Mouse (Mus musculus) left cerebral cortex, postnatal 4 days (tissue): ENCODE results near the gene Psen2. TPM values are rescaled to one million over a fixed set of nuclear protein-coding genes. Genes with fewer than 3 reads are reported as not detected.

Experiments used
- DNase-seq: peaks from one replicate; pipeline ENCODE4 v3.0.0-alpha.2; 2022
- intact Hi-C: fragments of 180-260 bp; cut with DNase I; formaldehyde crosslinking; loops from one replicate; pipeline ENCODE4 v1.15.1; 2025
- total RNA-seq, 2 experiments: library from RNA; stranded (reverse); gene quantifications; 2 replicates each; pipeline ENCODE4 v1.2.3; 2021

Psen2 gene
- total RNA-seq, result 10 to 100 TPM; 17.4 to 21.1 TPM

GRCm38 (mm10) chr1:180263364-180263997 is at the start of gene Psen2:
Gene Psen2, minus strand, starts transcription at chr1:180263438.
- DNase-seq, result no peak
- intact Hi-C loops, result loop anchor here (10.0 kb wide), 2 partner anchors 301 to 501 kb away; partner anchors contain the start of gene Parp1

DNA sequence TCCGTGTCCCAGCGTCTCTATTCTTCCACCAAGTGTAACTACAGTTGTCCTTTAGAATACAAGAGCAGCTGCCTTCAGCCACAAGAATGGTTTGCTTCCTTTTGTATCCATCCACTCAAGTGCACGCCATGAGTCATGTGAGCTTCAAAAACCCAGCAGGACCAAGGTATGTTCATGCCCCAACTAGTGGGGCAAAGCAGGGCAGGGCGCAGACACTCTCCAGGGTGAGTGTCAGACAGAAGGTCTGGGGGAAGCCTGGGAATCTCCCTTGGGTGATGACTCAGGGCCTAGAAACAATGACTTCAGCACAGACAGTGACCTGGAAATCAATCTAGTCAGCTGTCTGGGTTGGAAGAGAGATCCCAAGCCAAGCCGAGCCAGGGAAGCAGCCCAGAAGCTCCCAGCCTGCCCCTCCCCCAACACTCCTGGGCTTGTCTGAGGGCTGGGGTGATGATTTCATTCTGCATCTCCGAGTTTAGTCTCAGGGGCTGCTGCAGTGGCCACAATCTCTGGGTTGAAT is 49.6 kb upstream of the Psen2 start:
- intact Hi-C loops, result no loop called here
- DNase-seq, result peak; percentile 86

- DNase-seq, result no peak
- intact Hi-C loops, result no loop called here
Measured at GRCm38 (mm10) chr1:180312286-180312685, 49.0 kb upstream of the Psen2 start.

GRCm38 (mm10) chr1:180308897-180309296 is 45.7 kb upstream of the Psen2 start:
- no peak for DNase-seq
- intact Hi-C loops, result no loop called here

DNA sequence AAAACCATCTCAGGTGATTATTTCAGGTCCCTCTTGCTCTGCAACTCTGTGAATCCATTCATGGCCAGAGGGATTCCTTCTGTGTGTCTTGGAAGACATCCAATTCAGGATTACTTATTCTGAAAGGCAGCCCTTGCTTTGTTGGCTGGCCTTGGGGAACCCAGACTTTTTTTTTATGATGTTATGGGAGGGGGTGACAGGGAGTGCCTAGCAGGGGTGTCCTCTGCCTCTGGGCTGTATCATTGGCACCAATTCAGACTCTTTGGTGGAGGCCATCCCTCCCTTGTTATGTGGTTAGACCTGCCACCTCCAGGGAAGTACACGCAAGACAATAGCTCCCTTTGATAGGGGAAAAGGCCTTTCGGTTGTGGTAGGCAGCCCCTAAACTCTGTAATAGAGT is 44.4 kb upstream of the Psen2 start:
- intact Hi-C loops, result no loop called here
- no peak for DNase-seq

- intact Hi-C loops, result no loop called here
- DNase-seq, result no peak
Measured at GRCm38 (mm10) chr1:180306889-180307288, 43.7 kb upstream of the Psen2 start.

DNA sequence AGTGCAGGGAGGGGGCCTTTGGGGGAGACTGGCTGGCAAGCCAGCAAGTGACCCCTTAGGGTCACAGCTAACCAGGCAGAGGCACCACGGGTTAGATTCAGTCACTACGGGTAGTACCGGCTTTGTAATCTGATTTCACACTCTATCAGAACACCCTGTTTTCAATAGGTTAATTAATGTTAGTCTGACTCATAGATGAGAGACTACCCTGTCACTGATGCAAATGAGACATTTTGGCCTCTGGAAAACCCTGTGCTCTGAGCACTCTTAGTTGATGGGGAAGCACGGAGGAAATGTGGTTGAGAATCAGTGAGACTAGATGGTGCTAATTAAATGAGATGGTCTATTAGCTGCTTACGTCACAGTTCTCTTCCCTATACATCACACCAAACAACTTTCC is 40.4 kb upstream of the Psen2 start:
- no peak for DNase-seq
- intact Hi-C loops, result no loop called here

DNA sequence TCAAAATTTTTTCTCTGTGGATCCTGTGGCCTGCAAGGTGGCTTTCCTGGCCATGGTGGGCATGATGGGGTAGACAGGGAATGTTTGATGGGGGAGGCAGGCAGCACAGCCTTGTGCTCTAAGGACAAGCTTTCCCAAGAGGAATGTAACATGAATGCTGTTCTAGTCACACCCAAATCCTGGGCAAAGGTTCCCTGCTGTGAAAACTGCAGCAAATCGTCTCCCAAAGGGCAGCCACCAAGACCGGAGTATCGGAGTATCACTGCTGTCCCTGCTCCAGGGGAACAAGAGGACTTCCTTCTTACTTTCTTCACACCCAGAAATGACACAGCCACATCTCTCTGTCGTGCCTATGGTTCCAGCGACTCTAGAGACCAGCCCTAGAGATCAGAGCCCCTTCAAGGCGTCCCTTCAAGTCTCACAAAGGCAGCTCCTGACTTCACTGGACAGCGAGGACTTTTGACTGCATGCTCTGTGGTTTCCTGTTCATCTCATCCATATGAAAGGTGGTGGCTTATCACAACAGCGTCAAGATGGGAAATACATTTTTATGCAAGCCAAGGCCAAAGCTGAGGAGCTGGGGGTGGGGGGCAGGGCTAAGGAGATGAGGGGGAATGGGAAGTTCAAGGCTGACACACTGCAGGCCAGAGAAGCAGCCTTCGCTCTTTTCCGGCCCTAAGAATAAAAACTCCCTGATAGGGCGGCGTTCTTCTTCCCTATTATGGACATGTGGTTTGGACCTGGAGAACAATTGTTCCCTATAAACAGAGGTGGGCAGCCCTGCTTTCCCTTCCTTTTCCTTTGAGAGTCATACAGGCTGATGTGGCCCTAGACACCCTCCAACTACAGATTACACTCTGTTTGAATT is 39.2 kb upstream of the Psen2 start:
- no peak for DNase-seq
- intact Hi-C loops, result no loop called here

DNA sequence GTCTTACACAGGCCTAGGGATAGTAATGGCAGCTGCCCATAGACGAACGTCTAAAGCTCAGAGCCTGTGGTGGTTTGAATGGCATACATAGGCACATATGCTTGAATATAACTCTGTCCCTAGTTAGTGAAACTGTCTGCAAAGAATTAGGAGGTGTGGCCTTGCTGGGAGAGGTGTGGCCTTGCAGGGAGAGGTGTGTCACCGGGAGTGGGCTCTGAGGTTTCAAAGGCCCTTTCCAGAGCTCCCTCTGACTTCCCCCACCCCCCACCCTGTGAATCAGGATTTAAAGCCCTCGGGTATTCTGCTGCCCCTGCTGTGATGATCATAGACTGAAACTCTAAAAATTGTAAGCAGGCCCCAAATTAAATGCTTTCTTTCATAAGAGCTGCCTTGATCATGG is 37.8 kb upstream of the Psen2 start:
- no peak for DNase-seq
- intact Hi-C loops, result no loop called here

GRCm38 (mm10) chr1:180300292-180300691 is 37.1 kb upstream of the Psen2 start:
- intact Hi-C loops, result no loop called here
- DNase-seq, result no peak

- no peak for DNase-seq
- intact Hi-C loops, result no loop called here
Measured at GRCm38 (mm10) chr1:180299697-180300096, 36.5 kb upstream of the Psen2 start.

DNA sequence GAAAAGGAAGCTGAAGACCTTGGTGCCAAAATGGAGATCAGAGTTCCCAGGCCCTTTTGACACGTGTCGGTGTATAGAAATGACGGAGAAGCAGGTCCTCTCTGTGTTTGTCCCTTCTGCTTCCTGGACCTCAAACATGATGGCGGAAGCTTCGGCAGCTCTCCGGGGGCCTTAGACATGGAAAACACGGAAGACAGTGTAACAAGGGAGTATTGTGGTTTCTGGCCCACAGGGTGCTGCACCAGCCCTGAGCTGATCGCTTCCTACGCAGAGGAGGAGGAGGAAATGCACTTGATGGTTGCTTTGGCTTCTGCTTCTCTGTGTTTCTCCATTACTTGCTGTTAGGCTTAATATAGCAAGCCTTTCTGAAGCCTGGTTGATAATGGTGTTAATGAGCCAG is 32.9 kb upstream of the Psen2 start:
- no peak for DNase-seq
- intact Hi-C loops, result no loop called here

- intact Hi-C loops, result no loop called here
- DNase-seq, result no peak
Measured at GRCm38 (mm10) chr1:180290358-180290757, 27.1 kb upstream of the Psen2 start.

- DNase-seq, result no peak
- intact Hi-C loops, result no loop called here
Measured at GRCm38 (mm10) chr1:180289788-180290187, 26.6 kb upstream of the Psen2 start.

- intact Hi-C loops, result no loop called here
- no peak for DNase-seq
Measured at GRCm38 (mm10) chr1:180288872-180289468, 25.7 kb upstream of the Psen2 start.

DNA sequence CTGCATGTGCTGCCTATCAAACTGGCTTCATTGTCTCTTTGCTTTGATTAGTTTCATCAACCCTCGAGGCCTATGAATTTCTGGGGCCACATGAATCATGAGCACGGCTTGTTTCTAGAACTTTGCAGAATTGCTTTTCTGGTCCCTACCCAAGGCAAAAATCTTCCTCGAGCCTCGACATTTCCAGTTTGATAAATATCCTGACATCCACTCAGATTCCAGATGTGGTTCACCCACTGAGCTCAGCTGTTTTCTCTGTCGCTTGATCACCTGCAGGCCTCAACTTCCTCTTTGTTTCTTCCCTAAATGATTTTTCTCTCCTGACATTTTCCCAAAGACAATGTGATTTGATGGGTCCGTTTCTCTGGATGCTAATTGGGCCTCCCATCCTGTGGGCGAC is 25.0 kb upstream of the Psen2 start:
- DNase-seq, result no peak
- intact Hi-C loops, result no loop called here

- intact Hi-C loops, result no loop called here
- peak; percentile 12 for DNase-seq
Measured at GRCm38 (mm10) chr1:180286081-180286831, 23.0 kb upstream of the Psen2 start.

DNA sequence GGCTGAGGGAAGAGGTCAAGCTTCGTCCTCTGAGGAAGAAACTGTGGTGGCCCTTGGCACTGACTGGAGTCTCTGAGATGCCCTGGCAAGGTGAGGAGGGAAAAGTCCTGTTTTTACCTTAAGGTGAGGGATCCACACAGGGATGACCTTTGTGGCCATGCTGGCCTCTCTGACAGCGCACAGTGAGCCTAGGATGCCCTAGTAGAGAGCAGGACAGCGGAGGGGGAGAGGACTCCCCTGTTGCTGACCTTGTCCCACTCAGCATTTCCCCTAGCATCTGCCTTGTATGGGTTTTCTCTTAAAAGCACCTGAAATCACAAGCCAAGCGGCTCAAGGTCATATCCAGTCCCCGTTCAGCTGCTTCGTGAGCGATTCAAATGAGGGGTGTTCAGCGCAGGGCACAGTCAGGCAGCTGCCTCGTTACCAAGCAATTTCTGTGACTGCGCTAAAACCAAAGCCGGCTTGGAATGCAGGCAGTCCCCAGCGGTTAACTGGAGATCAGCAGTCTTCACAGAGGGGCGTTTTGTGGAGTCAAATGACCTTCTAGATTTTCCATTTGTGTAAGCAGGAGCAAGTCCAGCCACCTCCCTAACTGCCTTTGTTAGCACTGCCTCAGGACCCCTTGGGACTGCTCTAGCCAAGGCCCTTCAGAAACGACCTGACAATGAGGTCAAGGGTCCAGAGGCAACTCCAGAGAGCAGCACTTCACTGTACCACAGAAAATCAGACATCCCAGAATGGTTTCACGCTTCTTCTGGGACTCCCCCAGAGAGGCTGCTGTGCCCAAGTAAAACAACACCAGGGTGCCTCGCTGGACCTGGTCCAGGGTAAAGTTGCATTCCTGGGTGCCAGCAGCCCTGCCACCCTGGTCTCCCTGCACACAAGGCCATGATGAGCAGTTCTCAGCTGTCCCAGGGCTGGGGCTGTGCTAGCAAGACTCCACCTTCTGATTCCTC is 20.9 kb upstream of the Psen2 start:
- no peak for DNase-seq
- intact Hi-C loops, result no loop called here

- DNase-seq, result no peak
- intact Hi-C loops, result no loop called here
Measured at GRCm38 (mm10) chr1:180282581-180282980, 19.3 kb upstream of the Psen2 start.

DNA sequence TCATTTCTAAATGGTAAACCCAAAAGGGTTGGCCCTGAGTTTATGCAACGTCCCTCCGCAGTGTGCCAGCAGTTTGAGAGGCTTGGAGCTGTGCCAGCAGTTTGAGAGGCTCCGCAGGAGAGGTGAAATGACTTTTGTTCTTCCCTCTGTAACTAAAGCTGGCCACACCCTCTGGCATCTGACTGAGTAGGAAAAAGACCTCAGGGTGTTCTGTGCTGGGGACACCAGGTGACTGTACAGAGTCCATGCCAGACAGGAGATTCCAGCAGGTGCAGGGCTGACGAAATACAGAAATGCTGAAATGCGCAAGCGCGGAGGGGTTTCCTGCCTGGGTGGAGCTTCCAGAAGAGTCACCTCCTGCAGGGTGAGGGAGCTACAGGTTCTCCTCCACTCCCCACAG is 16.4 kb upstream of the Psen2 start:
- intact Hi-C loops, result no loop called here

More for the DNA sequence above, 16.4 kb upstream of the Psen2 start:
- DNase-seq, result peak; percentile 45
